Mouse (Mus musculus) heart, embryonic 14.5 days (tissue): ENCODE results near the gene Romo1. TPM values are rescaled to one million over a fixed set of nuclear protein-coding genes. Genes with fewer than 3 reads are reported as not detected.

Source experiments
- ATAC-seq: fragments of 200-750 bp; cut with Nextera tagmentation; 2 replicates; pipeline ENCODE4 v1.8.0; 2017; ENCODE audit warnings: low read depth, moderate TSS enrichment; ENCODE audit not compliant: insufficient number of reproducible peaks, insufficient read depth, low FRiP score
- H3K27ac ChIP-seq, 2 experiments: fragments of 200-500 bp in 1 of 2; fragments of 300-500 bp in 1 of 2; sonication (generic) in 1 of 2; replicated peaks in 1 of 2; 2 replicates each; pipeline ENCODE4 v1.5.1; 2012 to 2014; ENCODE audit warnings: low read depth in 2 of 2, low read length in 2 of 2, control low read depth in 1 of 2, mild to moderate bottlenecking in 1 of 2, mixed read lengths in 1 of 2; ENCODE audit not compliant: control insufficient read depth in 1 of 2, insufficient read depth in 1 of 2
- H3K27me3 ChIP-seq: fragments of 300-500 bp; sonication (generic); 2 replicates; pipeline ENCODE4 v1.6.1; 2014; ENCODE audit warnings: mild to moderate bottlenecking, low read length, control low read depth; ENCODE audit not compliant: control insufficient read depth, insufficient read depth
- H3K36me3 ChIP-seq: fragments of 300-500 bp; sonication (generic); 2 replicates; pipeline ENCODE4 v1.6.1; 2014; ENCODE audit warnings: mild to moderate bottlenecking, control low read depth, low read length, mixed read lengths; ENCODE audit not compliant: control insufficient read depth, insufficient read depth
- H3K4me1 ChIP-seq, 2 experiments: fragments of 200-500 bp in 1 of 2; fragments of 300-500 bp in 1 of 2; sonication (generic) in 1 of 2; 2 replicates each; pipeline ENCODE4 v1.6.1; 2012 to 2014; ENCODE audit warnings: low read length in 2 of 2, control low read depth in 1 of 2, mixed read lengths in 1 of 2; ENCODE audit not compliant: control insufficient read depth in 2 of 2, insufficient read depth in 2 of 2
- H3K4me2 ChIP-seq: fragments of 300-500 bp; sonication (generic); 2 replicates; pipeline ENCODE4 v1.6.1; 2014; ENCODE audit warnings: mild to moderate bottlenecking, low read length
- H3K4me3 ChIP-seq, 2 experiments: fragments of 200-500 bp in 1 of 2; fragments of 300-500 bp in 1 of 2; sonication (generic) in 1 of 2; 2 replicates each; pipeline ENCODE4 v1.5.1; 2012 to 2014; ENCODE audit warnings: low read length in 2 of 2, mild to moderate bottlenecking in 2 of 2, control low read depth in 1 of 2, low read depth in 1 of 2, moderate library complexity in 1 of 2; ENCODE audit not compliant: control insufficient read depth in 1 of 2, insufficient read depth in 1 of 2
- H3K9ac ChIP-seq: fragments of 300-500 bp; sonication (generic); 2 replicates; pipeline ENCODE4 v1.6.1; 2014; ENCODE audit warnings: mild to moderate bottlenecking, low read length
- H3K9me3 ChIP-seq: fragments of 300-500 bp; sonication (generic); 2 replicates; pipeline ENCODE4 v1.6.1; 2016; ENCODE audit warnings: low read length, control low read depth; ENCODE audit not compliant: control insufficient read depth
- WGBS: fragments of 180-500 bp; shearing (Covaris S2); extraction: QIAGEN DNeasy Blood & Tissue Kit; methylation state at CpG from one replicate; pipeline ENCODE4 v1.1.7; 2014; 5-methylcytosine and 5-hydroxymethylcytosine counted together
- polyA plus RNA-seq: library from polyadenylated mRNA; unstranded; fragments of >200 nt; fragmentation: Nextera tagmentation; extraction: Ambion mirVana; gene quantifications from 2 replicates; pipeline ENCODE4 v1.2.1, GENCODE M21; 2014

Gene Romo1
- polyA plus RNA-seq, 1 experiment from 2014 or later = 501 TPM

- H3K27ac ChIP-seq = no peak overlapping the region
- H3K27me3 ChIP-seq = no peaks in the 10 kb centered on the region
- no peak overlapping the region for H3K4me3 ChIP-seq
- no peaks in the 10 kb centered on the region for H3K9me3 ChIP-seq
- no peaks in the 10 kb centered on the region for H3K4me1 ChIP-seq
- H3K9ac ChIP-seq = no peak overlapping the region
- H3K4me2 ChIP-seq = no peak overlapping the region
- WGBS = 78% methylated on average over 5 of the region's 5 CpGs
- peaks cover 29% of the 10 kb centered on the region for H3K36me3 ChIP-seq
- no peak for ATAC-seq
Observed at GRCm38 (mm10) chr2:156134161-156134560, 9.7 kb upstream of the Romo1 start.

- no peak overlapping the region for H3K4me3 ChIP-seq
- WGBS = 87% methylated on average over 6 of the region's 6 CpGs
- no peaks in the 10 kb centered on the region for H3K27me3 ChIP-seq
- H3K4me2 ChIP-seq = no peak overlapping the region
- H3K4me1 ChIP-seq = no peaks in the 10 kb centered on the region
- H3K9ac ChIP-seq = no peak overlapping the region
- no peaks in the 10 kb centered on the region for H3K9me3 ChIP-seq
- no peak overlapping the region for H3K27ac ChIP-seq
- peaks cover 35% of the 10 kb centered on the region for H3K36me3 ChIP-seq
- no peak for ATAC-seq
Observed at GRCm38 (mm10) chr2:156135695-156136094, 8.1 kb upstream of the Romo1 start.

GRCm38 (mm10) chr2:156142820-156143219 lies 1.0 kb upstream of the Romo1 start:
- H3K36me3 ChIP-seq = peaks cover 40% of the 10 kb centered on the region
- ATAC-seq = no peak
- no peaks in the 10 kb centered on the region for H3K27me3 ChIP-seq
- peak overlapping the region in 1 of 2 experiments; percentile 84; a peak in 2 of 4 replicates for H3K4me3 ChIP-seq
- H3K9ac ChIP-seq = peak overlapping the region; percentile 85
- peaks cover 0 to 13% of the 10 kb centered on the region in 2 experiments; a peak in 3 of 4 replicates for H3K4me1 ChIP-seq
- peak overlapping the region in 1 of 2 experiments; percentile 95; a peak in 1 of 4 replicates for H3K27ac ChIP-seq
- H3K9me3 ChIP-seq = no peaks in the 10 kb centered on the region
- H3K4me2 ChIP-seq = peak overlapping the region; percentile 82
- 82% methylated on average over 2 of the region's 2 CpGs for WGBS

- WGBS = 1% methylated on average over 16 of the region's 16 CpGs
- Histone ChIP-seq H3K9me3 (no peaks in the 10 kb centered on the region), H3K9ac (peak overlapping the region; percentile 85), H3K4me1 (peaks cover 0 to 13% of the 10 kb centered on the region in 2 experiments; a peak in 3 of 4 replicates), H3K4me3 (peak overlapping the region; percentile 84), H3K27ac (peak overlapping the region; percentile 92 to 95), H3K27me3 (no peaks in the 10 kb centered on the region), H3K4me2 (peak overlapping the region; percentile 82), H3K36me3 (peaks cover 45% of the 10 kb centered on the region)
- no peak; the same call in 1 of the 2 replicates for ATAC-seq
Observed at GRCm38 (mm10) chr2:156143367-156143766, 472 bp upstream of the Romo1 start.

GRCm38 (mm10) chr2:156145486-156146130 lies 1.8 kb downstream of the Romo1 start:
- H3K27me3 ChIP-seq = no peaks in the 10 kb centered on the region
- no peaks in the 10 kb centered on the region for H3K9me3 ChIP-seq
- 59% methylated on average over 11 of the region's 11 CpGs for WGBS
- no peak overlapping the region for H3K9ac ChIP-seq
- peaks cover 59% of the 10 kb centered on the region for H3K36me3 ChIP-seq
- H3K4me1 ChIP-seq = peaks cover 0 to 13% of the 10 kb centered on the region in 2 experiments; a peak in 3 of 4 replicates
- ATAC-seq = no peak
- peak overlapping the region; percentile 82 for H3K4me2 ChIP-seq
- peak overlapping the region in 1 of 2 experiments; percentile 84; a peak in 1 of 4 replicates for H3K4me3 ChIP-seq
- H3K27ac ChIP-seq = no peak overlapping the region

GRCm38 (mm10) chr2:156146272-156146989 lies 2.6 kb downstream of the Romo1 start:
- no peak for ATAC-seq
- Histone ChIP-seq H3K4me3 (no peak overlapping the region), H3K4me1 (peaks cover 0 to 13% of the 10 kb centered on the region in 2 experiments; a peak in 3 of 4 replicates), H3K4me2 (no peak overlapping the region), H3K36me3 (peaks cover 61% of the 10 kb centered on the region), H3K27ac (no peak overlapping the region), H3K27me3 (no peaks in the 10 kb centered on the region), H3K9ac (no peak overlapping the region), H3K9me3 (no peaks in the 10 kb centered on the region)
- WGBS = 71% methylated on average over 5 of the region's 5 CpGs

GRCm38 (mm10) chr2:156147316-156147915 lies 3.6 kb downstream of the Romo1 start:
- H3K4me1 ChIP-seq = peaks cover 0 to 13% of the 10 kb centered on the region in 2 experiments; a peak in 3 of 4 replicates
- H3K9me3 ChIP-seq = no peaks in the 10 kb centered on the region
- peaks cover 65% of the 10 kb centered on the region for H3K36me3 ChIP-seq
- H3K4me3 ChIP-seq = no peak overlapping the region
- H3K27me3 ChIP-seq = no peaks in the 10 kb centered on the region
- H3K9ac ChIP-seq = no peak overlapping the region
- H3K4me2 ChIP-seq = no peak overlapping the region
- no peak overlapping the region for H3K27ac ChIP-seq
- ATAC-seq = no peak
- 92% methylated on average over 3 of the region's 3 CpGs for WGBS
